Mouse (Mus musculus) hindbrain, postnatal 0 days (tissue): ENCODE data around the gene Ptk7. TPM values are rescaled to one million over a fixed set of nuclear protein-coding genes. Genes with fewer than 3 reads are reported as not detected.

Experiments used
- ATAC-seq: fragments of 200-750 bp; cut with Nextera tagmentation; 2 replicates; pipeline ENCODE4 v1.8.0; 2017; ENCODE audit warnings: mild to moderate bottlenecking, moderate TSS enrichment, moderate library complexity
- DNase-seq: peaks from one replicate; pipeline ENCODE4 v3.0.0-alpha.2; 2015; ENCODE audit warnings: low spot score
- H3K27ac ChIP-seq: fragments of 300-500 bp; sonication (generic); 2 replicates; pipeline ENCODE4 v1.5.1; 2014; ENCODE audit warnings: mild to moderate bottlenecking
- H3K27me3 ChIP-seq: fragments of 300-500 bp; sonication (generic); 2 replicates; pipeline ENCODE4 v1.6.1; 2014; ENCODE audit warnings: low read length, mixed read lengths; ENCODE audit not compliant: insufficient read depth
- H3K36me3 ChIP-seq: fragments of 300-500 bp; sonication (generic); 2 replicates; pipeline ENCODE4 v1.6.1; 2014; ENCODE audit warnings: low read length, mixed read lengths; ENCODE audit not compliant: insufficient read depth
- H3K4me1 ChIP-seq: fragments of 300-500 bp; sonication (generic); 2 replicates; pipeline ENCODE4 v1.6.1; 2014; ENCODE audit warnings: antibody characterized with exemption, low read length, mixed read lengths; ENCODE audit not compliant: insufficient read depth
- H3K4me2 ChIP-seq: fragments of 300-500 bp; sonication (generic); 2 replicates; pipeline ENCODE4 v1.6.1; 2014; ENCODE audit warnings: low read depth, mild to moderate bottlenecking, low read length, moderate library complexity, mixed read lengths
- H3K4me3 ChIP-seq: fragments of 300-500 bp; sonication (generic); 2 replicates; pipeline ENCODE4 v1.5.1; 2014; ENCODE audit warnings: low read length
- H3K9ac ChIP-seq: fragments of 300-500 bp; sonication (generic); replicated peaks from 2 replicates; pipeline ENCODE4 v1.6.1; 2014; ENCODE audit warnings: mild to moderate bottlenecking, low read length, moderate library complexity, mixed read lengths
- H3K9me3 ChIP-seq: fragments of 300-500 bp; sonication (generic); 2 replicates; pipeline ENCODE4 v1.6.1; 2016; ENCODE audit warnings: low read length, mixed read lengths
- CTCF ChIP-seq: IDR thresholded peaks from 2 replicates; pipeline ENCODE4 v1.5.1; 2016; ENCODE audit warnings: antibody characterized with exemption, control low read depth, low read depth
- WGBS: fragments of 180-500 bp; shearing (Covaris S2); extraction: QIAGEN DNeasy Blood & Tissue Kit; methylation state at CpG from one replicate; pipeline ENCODE4 v1.1.7; 2014; 5-methylcytosine and 5-hydroxymethylcytosine counted together
- polyA plus RNA-seq: library from polyadenylated mRNA; unstranded; fragments of >200 nt; fragmentation: Nextera tagmentation; extraction: Ambion mirVana; gene quantifications from 2 replicates; pipeline ENCODE4 v1.2.1, GENCODE M21; 2015
- total RNA-seq: library from RNA; depleted of rRNA; stranded (reverse); fragments of >200 nt; gene quantifications from 2 replicates; pipeline ENCODE4 v1.2.3, GENCODE M21; 2014

Gene Ptk7
- total and polyA plus RNA-seq, 2 experiments from 2014 or later: 24.5 to 77.6 TPM

- Histone ChIP-seq H3K27ac (peak overlapping the region; percentile 87), H3K9ac (peak overlapping the region; percentile 90), H3K4me2 (peak overlapping the region; percentile 79), H3K36me3 (peaks cover 3% of the 10 kb centered on the region; the same call in 1 of the 2 replicates), H3K27me3 (no peaks in the 10 kb centered on the region), H3K9me3 (no peaks in the 10 kb centered on the region), H3K4me1 (peaks cover 16% of the 10 kb centered on the region), H3K4me3 (peak overlapping the region; percentile 96)
- TF ChIP-seq CTCF: no peak
- DNase-seq: peak; percentile 53
- WGBS: 0% methylated on average over 13 of the region's 13 CpGs
- ATAC-seq: peak; percentile 33
Measured at GRCm38 (mm10) chr17:46628471-46628790, 873 bp downstream of the Ptk7 start.

- 58% methylated on average over 6 of the region's 6 CpGs for WGBS
Measured at GRCm38 (mm10) chr17:46627409-46627808, 1.9 kb downstream of the Ptk7 start.

DNA sequence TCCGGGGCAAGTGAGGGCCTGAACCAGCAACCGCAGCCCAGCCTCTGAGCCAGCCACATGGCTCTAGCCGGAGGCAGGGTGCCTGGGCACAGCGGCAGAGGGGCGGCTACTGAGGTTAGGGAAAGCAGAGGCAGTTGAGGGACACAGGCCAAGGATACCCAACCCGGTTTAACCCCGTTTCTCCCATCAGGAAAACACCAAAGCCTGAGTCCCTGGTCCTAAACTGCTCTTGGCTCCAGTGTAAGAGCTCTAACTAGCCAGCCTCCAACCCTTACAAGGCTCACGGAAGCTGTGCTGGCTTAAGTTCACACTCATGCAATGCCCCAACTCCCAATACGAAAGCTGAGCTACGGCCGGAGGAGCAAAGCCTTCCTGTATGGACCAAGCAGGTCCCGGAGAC lies 4.7 kb downstream of the Ptk7 start:
- Histone ChIP-seq H3K9ac (0 out of 2 replicates have a peak overlapping the region, but pooled peaks have one; percentile 24), H3K27ac (peak overlapping the region; percentile 20; the same call in 1 of the 2 replicates), H3K27me3 (no peaks in the 10 kb centered on the region), H3K9me3 (no peaks in the 10 kb centered on the region), H3K36me3 (no peaks in the 10 kb centered on the region), H3K4me1 (peaks cover 22% of the 10 kb centered on the region), H3K4me3 (no peak overlapping the region), H3K4me2 (peak overlapping the region; percentile 30)
- TF ChIP-seq CTCF: no peak
- WGBS: 60% methylated on average over 12 of the region's 12 CpGs
- ATAC-seq: no peak
- no peak for DNase-seq

More at GRCm38 (mm10) chr17:46627409-46627808, 1.9 kb downstream of the Ptk7 start:
- H3K4me1 ChIP-seq: peaks cover 16% of the 10 kb centered on the region
- no peaks in the 10 kb centered on the region for H3K27me3 ChIP-seq
- no peak for ATAC-seq
- peaks cover 3% of the 10 kb centered on the region; the same call in 1 of the 2 replicates for H3K36me3 ChIP-seq
- TF ChIP-seq CTCF: no peak
- no peak for DNase-seq
- no peak overlapping the region; the same call in 1 of the 2 replicates for H3K9ac ChIP-seq
- H3K4me2 ChIP-seq: peak overlapping the region; percentile 79
- H3K4me3 ChIP-seq: peak overlapping the region; percentile 96; the same call in 1 of the 2 replicates
- H3K27ac ChIP-seq: no peak overlapping the region
- no peaks in the 10 kb centered on the region for H3K9me3 ChIP-seq

GRCm38 (mm10) chr17:46623819-46624557 lies 5.3 kb downstream of the Ptk7 start:
- WGBS: 19% methylated on average over 10 of the region's 10 CpGs
- Histone ChIP-seq H3K27ac (peak overlapping the region; percentile 26; the same call in 1 of the 2 replicates), H3K9me3 (no peaks in the 10 kb centered on the region), H3K4me3 (no peak overlapping the region), H3K9ac (0 out of 2 replicates have a peak overlapping the region, but pooled peaks have one; percentile 24), H3K27me3 (no peaks in the 10 kb centered on the region), H3K4me1 (peaks cover 26% of the 10 kb centered on the region), H3K36me3 (no peaks in the 10 kb centered on the region), H3K4me2 (peak overlapping the region; percentile 30)
- DNase-seq: peak; percentile 17
- ATAC-seq: no peak
- peak; percentile 47 for TF ChIP-seq CTCF

DNA sequence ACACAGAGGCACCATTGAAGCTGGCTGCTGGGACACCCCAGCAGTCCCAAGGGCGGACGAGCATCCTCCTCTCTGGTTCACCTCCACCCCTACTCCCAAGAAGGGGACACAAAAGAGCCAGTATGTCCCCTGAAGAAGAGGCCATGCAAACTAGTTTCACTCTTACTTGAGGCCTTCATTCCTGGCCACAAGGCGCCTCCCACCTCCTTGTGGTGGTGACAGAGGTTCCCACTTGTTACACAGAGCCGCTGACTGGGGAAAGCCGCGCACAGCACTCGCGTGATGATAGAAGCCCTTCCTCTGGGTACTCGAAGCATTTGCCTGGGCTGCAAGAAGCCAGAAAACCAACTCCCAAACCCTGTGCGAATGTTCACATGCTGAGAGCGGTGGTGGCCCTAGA lies 7.0 kb downstream of the Ptk7 start:
- H3K4me3 ChIP-seq: no peak overlapping the region
- H3K4me2 ChIP-seq: no peak overlapping the region
- TF ChIP-seq CTCF: no peak
- DNase-seq (no peak), ATAC-seq (no peak)
- H3K27me3 ChIP-seq: no peaks in the 10 kb centered on the region
- no peaks in the 10 kb centered on the region for H3K36me3 ChIP-seq
- H3K9ac ChIP-seq: no peak overlapping the region
- no peaks in the 10 kb centered on the region for H3K9me3 ChIP-seq
- peaks cover 25% of the 10 kb centered on the region for H3K4me1 ChIP-seq
- 88% methylated on average over 11 of the region's 11 CpGs for WGBS
- H3K27ac ChIP-seq: no peak overlapping the region

DNA sequence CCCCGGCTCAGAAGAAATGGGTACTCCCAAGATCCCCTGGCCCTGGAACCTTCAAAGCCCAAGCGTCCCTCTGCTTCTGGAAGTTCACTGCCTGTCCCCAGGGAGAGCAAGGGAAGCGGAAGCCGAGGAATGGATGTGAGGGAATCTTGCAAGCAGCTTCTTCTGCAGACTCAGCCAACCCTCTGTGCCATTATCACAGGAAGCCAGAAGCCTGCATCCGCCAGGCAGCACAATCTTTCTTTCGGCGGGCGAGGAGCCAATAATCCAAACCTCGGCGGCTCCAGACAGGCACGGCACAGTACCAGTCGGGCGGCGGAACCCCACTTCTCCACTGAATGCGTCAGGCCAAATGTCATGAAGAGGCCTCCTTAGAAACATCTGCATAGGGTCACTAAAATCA lies 8.0 kb downstream of the Ptk7 start:
- Histone ChIP-seq H3K4me1 (peaks cover 25% of the 10 kb centered on the region), H3K4me2 (peak overlapping the region; percentile 21), H3K27me3 (no peaks in the 10 kb centered on the region), H3K9me3 (no peaks in the 10 kb centered on the region), H3K4me3 (no peak overlapping the region), H3K36me3 (no peaks in the 10 kb centered on the region), H3K27ac (peak overlapping the region; percentile 45; the same call in 1 of the 2 replicates), H3K9ac (no peak overlapping the region; the same call in 1 of the 2 replicates)
- TF ChIP-seq CTCF: no peak
- WGBS: 33% methylated on average over 15 of the region's 15 CpGs
- peak; percentile 62 for DNase-seq
- no peak for ATAC-seq
